13 mouse cellular contexts compared by ENCODE assay signal in the genomic region with DNA sequence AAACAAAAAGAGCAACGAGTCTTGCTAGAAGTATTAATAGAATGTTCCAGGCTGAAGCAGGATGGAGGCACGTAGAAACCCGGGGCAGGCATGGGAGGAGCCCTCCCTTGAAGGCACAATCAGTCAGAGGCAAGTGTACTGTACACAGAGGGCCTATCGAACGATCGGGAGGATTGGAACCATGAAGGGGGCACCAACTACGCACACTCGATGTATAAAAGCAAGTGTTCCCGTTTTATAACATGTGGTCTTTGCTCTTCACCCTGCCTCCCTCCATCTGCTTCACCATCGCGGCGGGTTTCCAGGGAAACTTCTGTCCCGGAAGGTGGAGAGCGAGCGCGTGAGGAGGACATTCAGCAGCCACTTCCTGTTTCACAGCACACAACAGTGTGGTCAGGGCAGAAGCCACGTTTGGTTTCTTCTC. TPM values are rescaled to one million over a fixed set of nuclear protein-coding genes. Genes with fewer than 3 reads are reported as not detected.
DNase-seq lines count a peak whose midpoint lies in the region; ATAC-seq lines count a peak whose summit lies in the region.
"Had no signal": no experiment of that assay in that cellular context is flagged by ENCODE, and none has a peak within 500 bp of the region (broad histone marks: within the 10 kb centered on the region; RNA-seq: fewer than 3 reads in every experiment).

No protein-coding gene starts in this region.

- DNase-seq in layer of hippocampus, adult 11-12 months (ENCODE audit: low spot score): peak; percentile 22
- no peak for DNase-seq in layer of hippocampus, postnatal 36 days
- DNase-seq in layer of hippocampus, adult 9-11 months: no peak
- no peak for DNase-seq in layer of hippocampus, postnatal 14 days (ENCODE audit: low spot score in 2 of 2)
- DNase-seq: kidney, postnatal 4 days; left cerebral cortex, postnatal 4 days had no signal

- H3K4me2 ChIP-seq in forebrain, embryonic 16.5 days (ENCODE audit: low read length): no peak overlapping the region
- H3K4me2 ChIP-seq: forebrain, embryonic 12.5 days; midbrain, embryonic 13.5 days had no signal

- H3K9ac ChIP-seq in forebrain, embryonic 16.5 days (replicated peaks; ENCODE audit: low read depth, low read length): no peak overlapping the region
- H3K9ac ChIP-seq: forebrain, embryonic 12.5 days; heart, embryonic 13.5 days; midbrain, embryonic 13.5 days had no signal

- H3K4me1 ChIP-seq in forebrain, embryonic 16.5 days (replicated peaks; ENCODE audit: control insufficient read depth, insufficient read depth, low read length): peaks cover 2% of the 10 kb centered on the region; the same call in 1 of the 2 replicates
- H3K4me1 ChIP-seq: midbrain, embryonic 13.5 days had no signal

- H3K27me3 ChIP-seq in forebrain, embryonic 16.5 days (replicated peaks; ENCODE audit: control insufficient read depth, insufficient read depth, low read length): no peaks in the 10 kb centered on the region
- H3K27me3 ChIP-seq: forebrain, embryonic 12.5 days; heart, embryonic 13.5 days; midbrain, embryonic 13.5 days had no signal

- H3K4me3 ChIP-seq in forebrain, embryonic 16.5 days (replicated peaks; ENCODE audit: low read length): no peak overlapping the region
- H3K4me3 ChIP-seq: forebrain, embryonic 12.5 days; heart, embryonic 13.5 days; midbrain, embryonic 13.5 days had no signal

- peak; percentile 75 for ATAC-seq in CD4-positive, CD25-positive, alpha-beta regulatory T cell, adult 4 months
- ATAC-seq in granulocyte monocyte progenitor cell, adult 5-6 weeks (replicated peaks; ENCODE audit: poor library complexity, severe bottlenecking): peak; percentile 80
- ATAC-seq in megakaryocyte-erythroid progenitor cell, adult 5-6 weeks (replicated peaks; ENCODE audit: low FRiP score, low TSS enrichment, poor library complexity, severe bottlenecking): peak; percentile 66
- no peak for ATAC-seq in forebrain, embryonic 16.5 days
- ATAC-seq: midbrain, embryonic 13.5 days had no signal

- 85% methylated on average over 17 of the region's 17 CpGs for WGBS in forebrain, embryonic 16.5 days

- no peaks in the 10 kb centered on the region for H3K9me3 ChIP-seq in forebrain, embryonic 16.5 days (ENCODE audit: control insufficient read depth, low read length)
- H3K9me3 ChIP-seq: forebrain, embryonic 12.5 days; heart, embryonic 13.5 days; midbrain, embryonic 13.5 days had no signal

- H3K27ac ChIP-seq in forebrain, embryonic 16.5 days (ENCODE audit: low read length): no peak overlapping the region
- H3K27ac ChIP-seq: forebrain, embryonic 12.5 days; heart, embryonic 13.5 days; midbrain, embryonic 13.5 days had no signal

- no peaks in the 10 kb centered on the region for H3K36me3 ChIP-seq in forebrain, embryonic 16.5 days (ENCODE audit: control insufficient read depth, insufficient read depth)
- H3K36me3 ChIP-seq: forebrain, embryonic 12.5 days; heart, embryonic 13.5 days; midbrain, embryonic 13.5 days had no signal

RNA-seq across cellular contexts. Expression of a gene that starts 17.4 kb away (rescaled TPM):
- 10 to 100 TPM; 21.6 to 22.7 TPM for total RNA-seq in layer of hippocampus, postnatal 36 days (2021)
- polyA plus RNA-seq in CD4-positive, CD25-positive, alpha-beta regulatory T cell, adult 4 months (2017; shearing (Covaris generic)): 10 to 100 TPM in 1 of 2 experiments, 1 to 10 TPM in 1; 6.0 to 11.5 TPM
- total RNA-seq in granulocyte monocyte progenitor cell, adult 5-6 weeks (2014; fragmentation: Nextera tagmentation): 25.5 and 39.0 TPM in 2 replicates
- 46.2 and 47.1 TPM in 2 replicates for total RNA-seq in granulocyte monocyte progenitor cell, adult 5-6 weeks (2017)
- 5.3 and 10.9 TPM in 2 replicates for total RNA-seq in megakaryocyte-erythroid progenitor cell, adult 5-6 weeks (2014; fragmentation: Nextera tagmentation)
- 13.2 and 18.1 TPM in 2 replicates for total RNA-seq in megakaryocyte-erythroid progenitor cell, adult 5-6 weeks (2017)
- 8.4 and 10.9 TPM in 2 replicates for polyA plus RNA-seq in forebrain, embryonic 16.5 days (2015; fragmentation: Nextera tagmentation; extraction: Ambion mirVana)
- 10 to 100 TPM; 26.6 to 29.4 TPM for total RNA-seq in layer of hippocampus, postnatal 14 days (2021)

RNA-seq across cellular contexts. Expression of a gene that starts 27.7 kb away (rescaled TPM):
- 1 to 10 TPM in 1 of 2 experiments, under 1 TPM in 1; 0.62 to 1.0 TPM for total RNA-seq in layer of hippocampus, postnatal 36 days (2021)
- polyA plus RNA-seq in CD4-positive, CD25-positive, alpha-beta regulatory T cell, adult 4 months (2017; shearing (Covaris generic)): not detected
- total RNA-seq in granulocyte monocyte progenitor cell, adult 5-6 weeks (2014; fragmentation: Nextera tagmentation): not detected in 2 replicates
- not detected in 2 replicates for total RNA-seq in granulocyte monocyte progenitor cell, adult 5-6 weeks (2017)
- total RNA-seq in megakaryocyte-erythroid progenitor cell, adult 5-6 weeks (2014; fragmentation: Nextera tagmentation): not detected in 2 replicates
- total RNA-seq in megakaryocyte-erythroid progenitor cell, adult 5-6 weeks (2017): not detected in 2 replicates
- polyA plus RNA-seq in forebrain, embryonic 16.5 days (2015; fragmentation: Nextera tagmentation; extraction: Ambion mirVana): 1.1 and 1.4 TPM in 2 replicates
- total RNA-seq in layer of hippocampus, postnatal 14 days (2021): 1 to 10 TPM; 1.2 to 1.5 TPM
